Mouse (Mus musculus) MEL (cell line): ENCODE measurements at regions not wholly inside any gene's neighbourhood (a gene's known extent, or its start where the extent isn't known, plus 50 kb on each side); places are given as distances from the start of the nearest gene placed in this dataset.

ENCODE experiments used
- CTCF ChIP-seq, 3 experiments: IDR thresholded peaks in 2 of 3; conservative IDR thresholded peaks in 1 of 3; 2 replicates each; pipeline ENCODE4 v1.5.1; 2011 to 2012; ENCODE audit warnings: low read length in 3 of 3, low read depth in 2 of 3, mild to moderate bottlenecking in 2 of 3, improper control_type of control experiment in 1 of 3, inconsistent platforms in 1 of 3, mixed read lengths in 1 of 3, moderate library complexity in 1 of 3; ENCODE audit not compliant: control insufficient read depth in 1 of 3, insufficient read depth in 1 of 3, poor library complexity in 1 of 3, severe bottlenecking in 1 of 3
- EP300 ChIP-seq, 2 experiments: IDR thresholded peaks; 2 replicates each; pipeline ENCODE4 v1.6.1; 2011; ENCODE audit warnings: improper control_type of control experiment in 2 of 2, low read length in 2 of 2, low read depth in 1 of 2, mild to moderate bottlenecking in 1 of 2
- POLR2A ChIP-seq, 2 experiments: IDR thresholded peaks; 2 replicates each; pipeline ENCODE4 v1.6.1; 2011 to 2012; ENCODE audit warnings: low read length in 2 of 2, mild to moderate bottlenecking in 2 of 2, control low read depth in 1 of 2, improper control_type of control experiment in 1 of 2, low read depth in 1 of 2, moderate library complexity in 1 of 2; ENCODE audit not compliant: control insufficient read depth in 1 of 2, insufficient read depth in 1 of 2, poor library complexity in 1 of 2
- TBP ChIP-seq: IDR thresholded peaks from 2 replicates; pipeline ENCODE4 v1.8.0; 2011; ENCODE audit warnings: low read depth, low read length, improper control_type of control experiment

- TF ChIP-seq EP300 (IDR thresholded peaks at IDR 0.05; ENCODE audit: low read depth in 1 of 2, low read length in 2 of 2) (no peak), CTCF (IDR thresholded peaks at IDR 0.05 in 2 of 3, conservative IDR thresholded peaks at IDR 0.05 in 1 of 3; ENCODE audit: control insufficient read depth in 1 of 3, insufficient read depth in 1 of 3, low read depth in 2 of 3, low read length in 3 of 3, poor library complexity in 1 of 3, severe bottlenecking in 1 of 3) (no peak), POLR2A (IDR thresholded peaks at IDR 0.05; ENCODE audit: control insufficient read depth in 1 of 2, insufficient read depth in 1 of 2, low read depth in 1 of 2, low read length in 2 of 2, poor library complexity in 1 of 2) (no peak), TBP (no peak)
Measured at GRCm38 (mm10) chr10:51961497-51961896, 60.8 kb upstream of the Vgll2 start.
